Mouse (Mus musculus): Measurements from ENCODE around the gene Cdh15. TPM values are rescaled to one million over a fixed set of nuclear protein-coding genes. Genes with fewer than 3 reads are reported as not detected.
A peak's percentile ranks its signal among the peaks of the same experiment; 100 is the strongest.

Gene Cdh15
- polyA plus RNA-seq, 1 experiment from 2014 or later: 0.36 TPM

GRCm38 (mm10) chr8:122817724-122818496, 29.9 kb upstream of the Cdh15 start:
- Histone ChIP-seq H3K36me3 (peaks cover 27% of the 10 kb centered on the region), H3K9ac (no peak overlapping the region), H3K9me3 (replicated peaks) (no peaks in the 10 kb centered on the region), H3K27me3 (replicated peaks) (no peaks in the 10 kb centered on the region), H3K4me3 (no peak overlapping the region), H3K4me1 (replicated peaks) (peaks cover 16% of the 10 kb centered on the region), H3K27ac (ENCODE audit: poor library complexity, severe bottlenecking) (no peak overlapping the region), H3K4me2 (no peak overlapping the region)
- WGBS: 37% methylated on average over 13 of the region's 13 CpGs
- no peak for ATAC-seq (ENCODE audit: insufficient number of reproducible peaks, low FRiP score)

- H3K4me2 ChIP-seq: no peak overlapping the region
- no peak overlapping the region for H3K27ac ChIP-seq (ENCODE audit: poor library complexity, severe bottlenecking)
- H3K4me1 ChIP-seq (replicated peaks): peaks cover 9% of the 10 kb centered on the region
- no peak overlapping the region for H3K4me3 ChIP-seq
- H3K27me3 ChIP-seq (replicated peaks): no peaks in the 10 kb centered on the region
- no peaks in the 10 kb centered on the region for H3K9me3 ChIP-seq (replicated peaks)
- 67% methylated on average over 11 of the region's 11 CpGs for WGBS
- H3K9ac ChIP-seq: no peak overlapping the region
- ATAC-seq (ENCODE audit: insufficient number of reproducible peaks, low FRiP score): no peak
- H3K36me3 ChIP-seq: peaks cover 17% of the 10 kb centered on the region
Measured at GRCm38 (mm10) chr8:122819776-122820175, 28.0 kb upstream of the Cdh15 start.

DNA sequence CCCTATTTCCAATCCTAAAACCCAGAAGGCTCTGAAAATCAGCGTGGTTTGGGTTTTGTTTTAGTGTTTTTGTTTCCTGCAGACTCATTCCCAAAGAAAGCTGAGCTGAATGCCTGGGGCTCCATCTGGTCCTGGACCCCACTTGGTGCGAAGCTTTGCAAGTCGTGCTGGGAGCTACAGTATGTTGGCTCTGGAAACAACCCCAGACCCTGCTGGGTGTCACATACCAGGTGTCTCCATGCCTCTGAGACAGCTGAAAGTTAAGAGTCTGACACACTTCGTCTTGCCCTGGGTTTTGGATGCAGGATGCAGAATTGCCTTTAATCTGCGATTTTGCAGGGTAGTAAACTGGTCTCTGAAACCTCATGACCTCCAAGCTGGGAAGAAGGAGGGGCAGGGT, 23.2 kb upstream of the Cdh15 start:
- no peaks in the 10 kb centered on the region for H3K36me3 ChIP-seq
- no peak for ATAC-seq (ENCODE audit: insufficient number of reproducible peaks, low FRiP score)
- no peak overlapping the region for H3K9ac ChIP-seq
- peaks cover 9% of the 10 kb centered on the region; the same call in 1 of the 2 replicates for H3K27me3 ChIP-seq (replicated peaks)
- WGBS: 36% methylated on average over 5 of the region's 5 CpGs
- H3K4me1 ChIP-seq (replicated peaks): no peaks in the 10 kb centered on the region
- no peak overlapping the region for H3K27ac ChIP-seq (ENCODE audit: poor library complexity, severe bottlenecking)
- H3K9me3 ChIP-seq (replicated peaks): no peaks in the 10 kb centered on the region
- no peak overlapping the region for H3K4me2 ChIP-seq
- no peak overlapping the region for H3K4me3 ChIP-seq

GRCm38 (mm10) chr8:122824986-122825385, 22.8 kb upstream of the Cdh15 start:
- ATAC-seq (ENCODE audit: insufficient number of reproducible peaks, low FRiP score): no peak
- no peaks in the 10 kb centered on the region for H3K4me1 ChIP-seq (replicated peaks)
- H3K4me2 ChIP-seq: no peak overlapping the region
- no peaks in the 10 kb centered on the region for H3K36me3 ChIP-seq
- H3K27ac ChIP-seq (ENCODE audit: poor library complexity, severe bottlenecking): no peak overlapping the region
- peaks cover 9% of the 10 kb centered on the region; the same call in 1 of the 2 replicates for H3K27me3 ChIP-seq (replicated peaks)
- no peak overlapping the region for H3K4me3 ChIP-seq
- H3K9me3 ChIP-seq (replicated peaks): no peaks in the 10 kb centered on the region
- 75% methylated on average over 9 of the region's 9 CpGs for WGBS
- no peak overlapping the region for H3K9ac ChIP-seq

- H3K9me3 ChIP-seq (replicated peaks): no peaks in the 10 kb centered on the region
- no peak overlapping the region for H3K4me3 ChIP-seq
- peaks cover 9% of the 10 kb centered on the region; the same call in 1 of the 2 replicates for H3K27me3 ChIP-seq (replicated peaks)
- H3K36me3 ChIP-seq: no peaks in the 10 kb centered on the region
- no peak overlapping the region for H3K27ac ChIP-seq (ENCODE audit: poor library complexity, severe bottlenecking)
- no peak for ATAC-seq (ENCODE audit: insufficient number of reproducible peaks, low FRiP score)
- 59% methylated on average over 8 of the region's 8 CpGs for WGBS
- H3K9ac ChIP-seq: no peak overlapping the region
- no peaks in the 10 kb centered on the region for H3K4me1 ChIP-seq (replicated peaks)
- no peak overlapping the region for H3K4me2 ChIP-seq
Measured at GRCm38 (mm10) chr8:122825408-122825807, 22.4 kb upstream of the Cdh15 start.

GRCm38 (mm10) chr8:122829396-122829795, 18.4 kb upstream of the Cdh15 start:
- Histone ChIP-seq H3K27me3 (replicated peaks) (peaks cover 13% of the 10 kb centered on the region), H3K4me2 (no peak overlapping the region), H3K4me1 (replicated peaks) (no peaks in the 10 kb centered on the region), H3K36me3 (no peaks in the 10 kb centered on the region), H3K9me3 (replicated peaks) (no peaks in the 10 kb centered on the region), H3K27ac (ENCODE audit: poor library complexity, severe bottlenecking) (no peak overlapping the region), H3K4me3 (no peak overlapping the region), H3K9ac (no peak overlapping the region)
- no peak for ATAC-seq (ENCODE audit: insufficient number of reproducible peaks, low FRiP score)
- WGBS: 61% methylated on average over 3 of the region's 3 CpGs

DNA sequence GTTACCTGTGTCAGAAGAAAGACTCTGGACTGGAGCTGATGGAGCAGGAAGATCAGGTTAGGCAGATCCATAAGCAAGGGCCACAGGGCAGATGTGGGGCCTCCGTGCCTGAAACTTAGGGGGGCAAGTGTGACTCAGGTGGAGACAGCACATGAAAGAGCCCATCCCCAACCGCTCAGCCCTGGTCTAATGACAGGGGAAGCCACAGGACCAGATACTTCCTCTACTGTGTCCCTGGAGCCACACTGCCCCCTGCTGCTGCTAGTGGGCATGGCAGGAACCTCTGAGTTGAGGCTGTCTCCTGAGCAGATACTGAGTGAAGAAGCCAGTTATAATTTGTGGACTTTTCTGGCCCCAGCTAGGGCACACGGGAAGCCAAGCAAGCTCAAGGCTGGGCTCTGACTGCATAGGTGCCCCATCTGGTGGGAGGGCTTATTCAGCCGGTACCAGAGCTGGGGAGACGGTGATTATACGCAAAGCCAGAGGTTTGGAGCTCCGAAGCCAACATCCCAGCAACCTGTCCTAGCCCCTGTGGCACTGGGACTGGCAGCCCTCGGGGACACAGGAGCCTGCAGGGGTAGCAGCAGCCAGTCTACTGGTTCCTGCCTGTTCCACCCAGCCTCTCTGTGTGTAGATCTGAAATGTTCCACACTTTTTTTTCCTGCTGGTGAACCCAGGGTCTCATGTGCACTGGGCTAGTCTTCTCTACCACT, 17.3 kb upstream of the Cdh15 start:
- 39% methylated on average over 8 of the region's 8 CpGs for WGBS
- Histone ChIP-seq H3K4me1 (replicated peaks) (no peaks in the 10 kb centered on the region), H3K4me3 (no peak overlapping the region), H3K9me3 (replicated peaks) (no peaks in the 10 kb centered on the region), H3K9ac (no peak overlapping the region), H3K36me3 (no peaks in the 10 kb centered on the region), H3K27ac (ENCODE audit: poor library complexity, severe bottlenecking) (no peak overlapping the region), H3K4me2 (no peak overlapping the region), H3K27me3 (replicated peaks) (peaks cover 13% of the 10 kb centered on the region)
- peak; percentile 65 for ATAC-seq (ENCODE audit: insufficient number of reproducible peaks, low FRiP score)

- 0 out of 2 replicates have a peak, but pooled peaks have one; percentile 7 for ATAC-seq (ENCODE audit: insufficient number of reproducible peaks, low FRiP score)
- Histone ChIP-seq H3K9ac (no peak overlapping the region), H3K9me3 (replicated peaks) (no peaks in the 10 kb centered on the region), H3K27ac (ENCODE audit: poor library complexity, severe bottlenecking) (no peak overlapping the region), H3K4me2 (no peak overlapping the region), H3K27me3 (replicated peaks) (peaks cover 4% of the 10 kb centered on the region), H3K36me3 (no peaks in the 10 kb centered on the region), H3K4me3 (no peak overlapping the region), H3K4me1 (replicated peaks) (no peaks in the 10 kb centered on the region)
- WGBS: 80% methylated on average over 8 of the region's 8 CpGs
Measured at GRCm38 (mm10) chr8:122834416-122834815, 13.3 kb upstream of the Cdh15 start.

DNA sequence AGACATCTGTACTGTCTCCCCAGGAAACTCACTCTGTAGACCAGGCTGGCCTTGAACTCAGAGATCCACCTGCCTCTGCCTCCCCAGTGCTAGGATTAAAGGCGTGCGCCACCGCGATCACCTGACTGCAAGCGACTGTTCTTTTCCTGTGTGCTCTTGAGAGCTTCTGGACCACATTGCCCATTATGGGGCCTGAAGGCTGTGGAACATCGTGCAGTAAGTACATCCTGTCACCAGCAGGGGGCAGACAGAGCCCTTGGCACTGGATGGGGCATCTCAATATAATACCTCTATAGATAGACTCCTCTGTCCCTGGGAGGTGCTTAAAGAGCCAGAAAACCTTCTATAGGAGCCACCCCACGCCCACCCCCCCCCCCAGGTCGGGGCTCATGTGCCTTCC, 12.8 kb upstream of the Cdh15 start:
- H3K27ac ChIP-seq (ENCODE audit: poor library complexity, severe bottlenecking): no peak overlapping the region
- 27% methylated on average over 8 of the region's 8 CpGs for WGBS
- ATAC-seq (ENCODE audit: insufficient number of reproducible peaks, low FRiP score): no peak; the same call in 1 of the 2 replicates
- no peak overlapping the region for H3K4me2 ChIP-seq
- H3K4me3 ChIP-seq: no peak overlapping the region
- no peaks in the 10 kb centered on the region for H3K4me1 ChIP-seq (replicated peaks)
- no peaks in the 10 kb centered on the region for H3K36me3 ChIP-seq
- no peaks in the 10 kb centered on the region for H3K9me3 ChIP-seq (replicated peaks)
- H3K27me3 ChIP-seq (replicated peaks): peaks cover 6% of the 10 kb centered on the region
- no peak overlapping the region for H3K9ac ChIP-seq

GRCm38 (mm10) chr8:122836199-122836598, 11.6 kb upstream of the Cdh15 start:
- Histone ChIP-seq H3K4me1 (replicated peaks) (peaks cover 3% of the 10 kb centered on the region; the same call in 1 of the 2 replicates), H3K36me3 (no peaks in the 10 kb centered on the region), H3K9ac (no peak overlapping the region), H3K27me3 (replicated peaks) (peaks cover 16% of the 10 kb centered on the region), H3K9me3 (replicated peaks) (no peaks in the 10 kb centered on the region), H3K4me2 (no peak overlapping the region), H3K27ac (ENCODE audit: poor library complexity, severe bottlenecking) (no peak overlapping the region), H3K4me3 (no peak overlapping the region)
- WGBS: 87% methylated on average over 12 of the region's 12 CpGs
- no peak for ATAC-seq (ENCODE audit: insufficient number of reproducible peaks, low FRiP score)

DNA sequence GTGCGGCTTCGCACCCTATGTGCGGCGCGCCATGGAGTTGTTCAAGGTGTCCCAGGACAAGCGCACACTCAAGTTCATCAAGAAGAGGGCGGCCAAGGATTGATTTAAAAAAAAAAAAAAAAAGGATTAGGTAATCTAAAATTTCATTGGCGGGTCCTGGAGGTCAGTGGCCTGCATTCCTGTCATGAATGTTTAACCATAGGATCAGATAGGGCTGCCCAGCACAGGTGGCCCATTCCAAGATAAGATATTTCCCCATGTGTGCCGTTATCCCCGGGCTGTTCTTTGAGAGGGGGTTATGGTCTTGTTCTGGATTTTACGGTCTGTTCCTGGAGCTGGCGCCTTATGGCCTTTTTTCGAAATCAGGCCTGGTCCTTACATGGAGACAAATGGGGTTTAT, 11.1 kb upstream of the Cdh15 start:
- 78% methylated on average over 13 of the region's 13 CpGs for WGBS
- no peak for ATAC-seq (ENCODE audit: insufficient number of reproducible peaks, low FRiP score)

More for the DNA sequence above, 11.1 kb upstream of the Cdh15 start:
- Histone ChIP-seq H3K4me3 (no peak overlapping the region), H3K4me1 (replicated peaks) (peaks cover 3% of the 10 kb centered on the region; the same call in 1 of the 2 replicates), H3K9ac (no peak overlapping the region), H3K27me3 (replicated peaks) (peaks cover 17% of the 10 kb centered on the region), H3K36me3 (no peaks in the 10 kb centered on the region), H3K4me2 (no peak overlapping the region), H3K27ac (ENCODE audit: poor library complexity, severe bottlenecking) (no peak overlapping the region), H3K9me3 (replicated peaks) (no peaks in the 10 kb centered on the region)

All from heart, embryonic 12.5 days (tissue).